Mouse (Mus musculus): ENCODE measurements around the gene Fbxw4. TPM values are rescaled to one million over a fixed set of nuclear protein-coding genes. Genes with fewer than 3 reads are reported as not detected.
"Not testable (repeated sequence)": the region's sequence is repeated elsewhere in the genome, so short reads cannot be mapped to it uniquely, and the experiment has no call there.

Gene Fbxw4
- polyA plus RNA-seq, 1 experiment from 2014 or later = 5.0 TPM

- WGBS = under 1% methylated on average over 35 of the region's 35 CpGs
Observed at GRCm38 (mm10) chr19:45560153-45560890, 99.8 kb downstream of the Fbxw4 start, which contains the start of the genes Poll and Gm17018. Gene Poll, minus strand, starts transcription at chr19:45560531. Gene Gm17018, plus strand, starts transcription at chr19:45560615.

GRCm38 (mm10) chr19:45554136-45554535 is 106.0 kb downstream of the Fbxw4 start:
- ATAC-seq (replicated peaks; ENCODE audit: low FRiP score) (no peak), DNase-seq (ENCODE audit: low spot score) (no peak)
- H3K36me3 ChIP-seq (ENCODE audit: control insufficient read depth, insufficient read depth, low read length) = no peaks in the 10 kb centered on the region; the same call in 1 of the 2 replicates
- no peaks in the 10 kb centered on the region for H3K9me3 ChIP-seq (ENCODE audit: control insufficient read depth, low read length)
- H3K9ac ChIP-seq (ENCODE audit: low read length) = no peak overlapping the region
- H3K4me2 ChIP-seq (ENCODE audit: low read depth, low read length, severe bottlenecking) = no peak overlapping the region
- H3K27ac ChIP-seq (ENCODE audit: low read depth, low read length) = no peak overlapping the region
- H3K4me1 ChIP-seq (replicated peaks; ENCODE audit: control insufficient read depth, insufficient read depth, low read length) = no peaks in the 10 kb centered on the region
- no peak overlapping the region for H3K4me3 ChIP-seq (ENCODE audit: low read depth, low read length)
- WGBS = 94% methylated on average over 11 of the region's 11 CpGs
- H3K27me3 ChIP-seq (ENCODE audit: control insufficient read depth, insufficient read depth, low read length) = no peaks in the 10 kb centered on the region

More at GRCm38 (mm10) chr19:45560153-45560890, 99.8 kb downstream of the Fbxw4 start, which contains the start of the genes Poll and Gm17018:
- DNase-seq (ENCODE audit: low spot score) (peak; percentile 90), ATAC-seq (replicated peaks; ENCODE audit: low FRiP score) (peak; percentile 82)
- Histone ChIP-seq H3K27ac (ENCODE audit: low read depth, low read length) (no peak within 1 kb of the TSS), H3K9me3 (ENCODE audit: control insufficient read depth, low read length) (no peaks in the 10 kb centered on the region), H3K4me1 (replicated peaks; ENCODE audit: control insufficient read depth, insufficient read depth, low read length) (0 out of 2 replicates have a peak, but pooled peaks cover 3% of the 10 kb centered on the region), H3K27me3 (ENCODE audit: control insufficient read depth, insufficient read depth, low read length) (no peaks in the 10 kb centered on the region), H3K36me3 (ENCODE audit: control insufficient read depth, insufficient read depth, low read length) (no peaks in the 10 kb centered on the region; the same call in 1 of the 2 replicates), H3K9ac (ENCODE audit: low read length) (peak within 1 kb of the TSS; percentile 67), H3K4me2 (ENCODE audit: low read depth, low read length, severe bottlenecking) (peak within 1 kb of the TSS; percentile 92), H3K4me3 (ENCODE audit: low read depth, low read length) (peak within 1 kb of the TSS; percentile 49)

GRCm38 (mm10) chr19:45552187-45552586 is 107.9 kb downstream of the Fbxw4 start:
- DNase-seq (ENCODE audit: low spot score) = no peak
- Histone ChIP-seq H3K9ac (ENCODE audit: low read length) (no peak overlapping the region), H3K4me3 (ENCODE audit: low read depth, low read length) (no peak overlapping the region), H3K36me3 (ENCODE audit: control insufficient read depth, insufficient read depth, low read length) (no peaks in the 10 kb centered on the region), H3K9me3 (ENCODE audit: control insufficient read depth, low read length) (no peaks in the 10 kb centered on the region), H3K4me2 (ENCODE audit: low read depth, low read length, severe bottlenecking) (no peak overlapping the region), H3K27me3 (ENCODE audit: control insufficient read depth, insufficient read depth, low read length) (no peaks in the 10 kb centered on the region; the same call in 1 of the 2 replicates), H3K4me1 (replicated peaks; ENCODE audit: control insufficient read depth, insufficient read depth, low read length) (no peaks in the 10 kb centered on the region), H3K27ac (ENCODE audit: low read depth, low read length) (no peak overlapping the region)
- ATAC-seq (replicated peaks; ENCODE audit: low FRiP score) = no peak
- WGBS = 92% methylated on average over 6 of the region's 6 CpGs

GRCm38 (mm10) chr19:45549948-45550347 is 110.2 kb downstream of the Fbxw4 start:
- DNase-seq (ENCODE audit: low spot score) (no peak), ATAC-seq (replicated peaks; ENCODE audit: low FRiP score) (no peak)
- H3K27me3 ChIP-seq (ENCODE audit: control insufficient read depth, insufficient read depth, low read length) = peaks cover 8% of the 10 kb centered on the region

GRCm38 (mm10) chr19:45549128-45549915 is 110.8 kb downstream of the Fbxw4 start:
- H3K27ac ChIP-seq (ENCODE audit: low read depth, low read length) = no peak overlapping the region
- H3K9me3 ChIP-seq (ENCODE audit: control insufficient read depth, low read length) = no peaks in the 10 kb centered on the region
- no peaks in the 10 kb centered on the region for H3K36me3 ChIP-seq (ENCODE audit: control insufficient read depth, insufficient read depth, low read length)
- no peak for DNase-seq (ENCODE audit: low spot score)
- ATAC-seq (replicated peaks; ENCODE audit: low FRiP score) = no peak
- peaks cover 5% of the 10 kb centered on the region; the same call in 1 of the 2 replicates for H3K4me1 ChIP-seq (replicated peaks; ENCODE audit: control insufficient read depth, insufficient read depth, low read length)
- no peak overlapping the region for H3K4me3 ChIP-seq (ENCODE audit: low read depth, low read length)
- H3K4me2 ChIP-seq (ENCODE audit: low read depth, low read length, severe bottlenecking) = no peak overlapping the region
- H3K27me3 ChIP-seq (ENCODE audit: control insufficient read depth, insufficient read depth, low read length) = peaks cover 11% of the 10 kb centered on the region
- no peak overlapping the region for H3K9ac ChIP-seq (ENCODE audit: low read length)
- WGBS = 73% methylated on average over 23 of the region's 23 CpGs

More at GRCm38 (mm10) chr19:45549948-45550347, 110.2 kb downstream of the Fbxw4 start:
- no peaks in the 10 kb centered on the region for H3K4me1 ChIP-seq (replicated peaks; ENCODE audit: control insufficient read depth, insufficient read depth, low read length)
- no peak overlapping the region for H3K27ac ChIP-seq (ENCODE audit: low read depth, low read length)
- no peaks in the 10 kb centered on the region for H3K36me3 ChIP-seq (ENCODE audit: control insufficient read depth, insufficient read depth, low read length)
- H3K9me3 ChIP-seq (ENCODE audit: control insufficient read depth, low read length) = no peaks in the 10 kb centered on the region
- WGBS = 85% methylated on average over 4 of the region's 4 CpGs
- H3K4me2 ChIP-seq (ENCODE audit: low read depth, low read length, severe bottlenecking) = no peak overlapping the region
- no peak overlapping the region for H3K9ac ChIP-seq (ENCODE audit: low read length)
- no peak overlapping the region for H3K4me3 ChIP-seq (ENCODE audit: low read depth, low read length)

GRCm38 (mm10) chr19:45548196-45548595 is 111.9 kb downstream of the Fbxw4 start:
- not testable (repeated sequence) for H3K4me2 ChIP-seq (ENCODE audit: low read depth, low read length, severe bottlenecking); H3K4me3 ChIP-seq (ENCODE audit: low read depth, low read length); DNase-seq (ENCODE audit: low spot score); H3K9me3 ChIP-seq (ENCODE audit: control insufficient read depth, low read length); H3K27ac ChIP-seq (ENCODE audit: low read depth, low read length); H3K36me3 ChIP-seq (ENCODE audit: control insufficient read depth, insufficient read depth, low read length); H3K4me1 ChIP-seq (replicated peaks; ENCODE audit: control insufficient read depth, insufficient read depth, low read length); H3K9ac ChIP-seq (ENCODE audit: low read length)
- 0 out of 2 replicates have a peak, but pooled peaks have one; percentile 49 for ATAC-seq (replicated peaks; ENCODE audit: low FRiP score)
- H3K27me3 ChIP-seq (ENCODE audit: control insufficient read depth, insufficient read depth, low read length) = peaks cover 19% of the 10 kb centered on the region

- Histone ChIP-seq H3K4me1 (replicated peaks; ENCODE audit: control insufficient read depth, insufficient read depth, low read length) (peaks cover 13% of the 10 kb centered on the region; the same call in 1 of the 2 replicates), H3K36me3 (ENCODE audit: control insufficient read depth, insufficient read depth, low read length) (no peaks in the 10 kb centered on the region), H3K9ac (ENCODE audit: low read length) (no peak overlapping the region; the same call in 1 of the 2 replicates), H3K4me3 (ENCODE audit: low read depth, low read length) (peak overlapping the region; percentile 24), H3K27ac (ENCODE audit: low read depth, low read length) (no peak overlapping the region), H3K9me3 (ENCODE audit: control insufficient read depth, low read length) (no peaks in the 10 kb centered on the region), H3K4me2 (ENCODE audit: low read depth, low read length, severe bottlenecking) (peak overlapping the region; percentile 66), H3K27me3 (ENCODE audit: control insufficient read depth, insufficient read depth, low read length) (peaks cover 44% of the 10 kb centered on the region)
- under 1% methylated on average over 30 of the region's 30 CpGs for WGBS
- ATAC-seq (replicated peaks; ENCODE audit: low FRiP score) = peak; percentile 68
- DNase-seq (ENCODE audit: low spot score) = peak; percentile 91
Observed at GRCm38 (mm10) chr19:45544925-45545321, 115.2 kb downstream of the Fbxw4 start.

- H3K9ac ChIP-seq (ENCODE audit: low read length) = no peak overlapping the region; the same call in 1 of the 2 replicates
Observed at GRCm38 (mm10) chr19:45544152-45544924, 115.8 kb downstream of the Fbxw4 start.

More at GRCm38 (mm10) chr19:45544152-45544924, 115.8 kb downstream of the Fbxw4 start:
- no peak overlapping the region for H3K27ac ChIP-seq (ENCODE audit: low read depth, low read length)
- no peaks in the 10 kb centered on the region for H3K9me3 ChIP-seq (ENCODE audit: control insufficient read depth, low read length)
- peaks cover 13% of the 10 kb centered on the region; the same call in 1 of the 2 replicates for H3K4me1 ChIP-seq (replicated peaks; ENCODE audit: control insufficient read depth, insufficient read depth, low read length)
- WGBS = under 1% methylated on average over 22 of the region's 26 CpGs
- no peak for DNase-seq (ENCODE audit: low spot score)
- peaks cover 45% of the 10 kb centered on the region for H3K27me3 ChIP-seq (ENCODE audit: control insufficient read depth, insufficient read depth, low read length)
- no peak for ATAC-seq (replicated peaks; ENCODE audit: low FRiP score)
- no peaks in the 10 kb centered on the region for H3K36me3 ChIP-seq (ENCODE audit: control insufficient read depth, insufficient read depth, low read length)
- peak overlapping the region; percentile 24 for H3K4me3 ChIP-seq (ENCODE audit: low read depth, low read length)
- H3K4me2 ChIP-seq (ENCODE audit: low read depth, low read length, severe bottlenecking) = peak overlapping the region; percentile 66

All from forebrain, embryonic 11.5 days (tissue).